Mouse (Mus musculus) E14TG2a.4 (cell line): ENCODE results near the gene Zswim5.
A peak's percentile ranks its signal among the peaks of the same experiment; 100 is the strongest.

Source experiments
- H3K27me3 ChIP-seq: 2 replicates; pipeline ENCODE4 v1.6.1; 2014; ENCODE audit warnings: low read length, control low read depth; ENCODE audit not compliant: insufficient read depth
- H3K36me3 ChIP-seq: 2 replicates; pipeline ENCODE4 v1.6.1; 2014; ENCODE audit warnings: low read length, control low read depth; ENCODE audit not compliant: insufficient read depth
- H3K4me1 ChIP-seq: replicated peaks from 2 replicates; pipeline ENCODE4 v1.6.1; 2014; ENCODE audit warnings: low read depth, low read length, control low read depth
- H3K4me3 ChIP-seq: replicated peaks from 2 replicates; pipeline ENCODE4 v1.5.1; 2014; ENCODE audit warnings: mild to moderate bottlenecking, low read length
- H3K9me3 ChIP-seq: 2 replicates; pipeline ENCODE4 v1.6.1; 2014; ENCODE audit warnings: low read length, control low read depth
- CTCF ChIP-seq: conservative IDR thresholded peaks from 2 replicates; pipeline ENCODE4 v1.5.1; 2014; ENCODE audit warnings: low read length
- NANOG ChIP-seq: IDR thresholded peaks from 2 replicates; pipeline ENCODE4 v1.6.1; 2014; ENCODE audit warnings: borderline replicate concordance, low read length, mixed read lengths
- POU5F1 ChIP-seq: IDR thresholded peaks from 2 replicates; pipeline ENCODE4 v1.6.1; 2014; ENCODE audit warnings: low read length, borderline replicate concordance

The Zswim5 gene

DNA sequence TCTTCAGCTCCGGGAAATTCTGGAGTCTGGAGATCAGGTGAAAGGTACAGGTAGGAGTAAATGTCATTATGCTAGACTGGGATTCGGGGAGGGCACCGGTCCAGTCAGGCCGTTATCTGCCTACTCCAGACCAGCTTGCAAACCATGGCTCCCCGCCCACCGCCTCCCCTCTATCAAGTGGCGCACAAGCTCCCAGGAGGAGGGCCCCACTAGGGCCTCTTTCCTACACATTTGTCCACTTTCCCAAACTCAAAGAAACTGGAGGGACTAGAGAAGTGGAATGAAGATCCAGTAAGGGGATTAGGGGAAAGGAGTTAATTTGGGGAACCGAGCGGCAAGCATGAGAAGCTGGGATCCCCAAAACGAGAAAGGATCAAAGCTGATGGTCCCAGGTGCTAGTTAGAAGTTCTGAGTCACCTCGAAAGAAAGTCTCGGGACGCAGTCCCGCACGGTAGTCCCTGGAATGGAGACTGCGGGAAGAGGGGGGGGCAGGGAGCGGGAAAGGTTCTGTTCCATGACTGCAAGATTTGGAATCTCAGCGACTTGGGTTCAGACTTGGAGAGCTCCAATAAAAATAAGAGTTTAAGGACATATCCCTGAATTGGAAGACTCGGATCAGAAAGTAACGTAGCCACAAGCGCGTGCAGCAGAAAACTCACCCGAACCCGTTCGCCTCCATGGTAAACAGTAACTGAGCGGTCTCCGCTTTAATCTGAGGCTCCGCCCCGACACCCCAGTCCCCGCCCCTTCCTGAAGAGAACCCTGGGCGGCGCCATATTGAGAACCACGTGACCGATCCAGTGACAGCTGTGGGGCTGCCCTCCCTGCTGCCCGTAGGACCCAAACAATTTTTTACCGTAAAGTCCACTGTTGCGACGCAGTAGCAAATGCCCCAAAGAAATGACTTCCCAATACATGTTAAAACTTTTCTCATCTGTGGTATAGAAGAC lies 116.8 kb downstream of the Zswim5 start, which contains the start of gene Urod:
TSS of gene Urod (minus strand) at position 742 of the 950 bp plus-strand sequence.
- TF ChIP-seq NANOG, result no peak
- no peak for TF ChIP-seq CTCF
- no peak for TF ChIP-seq POU5F1
- peaks cover 62% of the 10 kb centered on the region for H3K4me1 ChIP-seq
- peak within 1 kb of the TSS; percentile 100 for H3K4me3 ChIP-seq
- H3K9me3 ChIP-seq, result no peaks in the 10 kb centered on the region
- no peaks in the 10 kb centered on the region for H3K27me3 ChIP-seq
- peaks cover 51% of the 10 kb centered on the region for H3K36me3 ChIP-seq

DNA sequence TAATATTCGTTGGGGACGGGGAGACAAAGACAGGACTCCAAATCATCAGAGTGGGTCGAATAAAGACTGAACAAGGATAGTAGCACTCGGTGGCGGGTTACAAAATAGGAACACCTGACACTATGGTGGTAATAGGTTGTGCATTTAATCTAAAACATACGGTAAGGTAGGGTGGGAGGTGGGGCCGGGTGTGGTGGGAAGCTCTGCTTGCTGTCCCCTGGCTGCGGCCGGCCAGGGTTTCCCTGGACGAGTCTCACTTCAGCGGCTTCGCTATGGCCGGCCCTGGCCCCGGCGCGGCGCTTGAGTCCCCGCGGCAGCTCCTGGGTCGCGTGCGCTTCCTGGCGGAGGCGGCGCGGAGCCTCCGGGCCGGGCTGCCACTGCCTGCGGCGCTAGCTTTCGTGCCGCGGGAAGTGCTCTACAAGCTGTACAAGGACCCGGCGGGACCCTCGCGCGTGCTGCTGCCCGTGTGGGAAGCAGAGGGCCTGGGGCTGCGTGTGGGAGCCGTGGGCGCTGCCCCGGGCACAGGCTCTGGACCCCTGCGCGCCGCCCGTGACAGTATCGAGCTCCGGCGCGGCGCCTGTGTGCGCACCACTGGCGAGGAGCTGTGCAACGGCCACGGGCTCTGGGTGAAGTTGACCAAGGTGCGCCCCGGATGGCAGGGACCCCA lies 118.1 kb downstream of the Zswim5 start, which contains the start of gene Hectd3:
TSS of gene Hectd3 (plus strand) at position 187 of the 667 bp plus-strand sequence.
- TF ChIP-seq CTCF, result no peak
- TF ChIP-seq NANOG, result no peak
- no peak for TF ChIP-seq POU5F1
- H3K36me3 ChIP-seq, result peaks cover 55% of the 10 kb centered on the region
- H3K4me1 ChIP-seq, result peaks cover 58% of the 10 kb centered on the region
- no peaks in the 10 kb centered on the region for H3K9me3 ChIP-seq
- no peaks in the 10 kb centered on the region for H3K27me3 ChIP-seq
- peak within 1 kb of the TSS; percentile 100 for H3K4me3 ChIP-seq

GRCm38 (mm10) chr4:116995798-116996135 lies 118.6 kb downstream of the Zswim5 start:
- TF ChIP-seq NANOG, result no peak
- TF ChIP-seq POU5F1, result no peak
- peak; percentile 24; the same call in 1 of the 2 replicates for TF ChIP-seq CTCF
- peaks cover 55% of the 10 kb centered on the region for H3K36me3 ChIP-seq
- H3K27me3 ChIP-seq, result no peaks in the 10 kb centered on the region
- no peaks in the 10 kb centered on the region for H3K9me3 ChIP-seq
- peak overlapping the region; percentile 100 for H3K4me3 ChIP-seq
- H3K4me1 ChIP-seq, result peaks cover 53% of the 10 kb centered on the region

DNA sequence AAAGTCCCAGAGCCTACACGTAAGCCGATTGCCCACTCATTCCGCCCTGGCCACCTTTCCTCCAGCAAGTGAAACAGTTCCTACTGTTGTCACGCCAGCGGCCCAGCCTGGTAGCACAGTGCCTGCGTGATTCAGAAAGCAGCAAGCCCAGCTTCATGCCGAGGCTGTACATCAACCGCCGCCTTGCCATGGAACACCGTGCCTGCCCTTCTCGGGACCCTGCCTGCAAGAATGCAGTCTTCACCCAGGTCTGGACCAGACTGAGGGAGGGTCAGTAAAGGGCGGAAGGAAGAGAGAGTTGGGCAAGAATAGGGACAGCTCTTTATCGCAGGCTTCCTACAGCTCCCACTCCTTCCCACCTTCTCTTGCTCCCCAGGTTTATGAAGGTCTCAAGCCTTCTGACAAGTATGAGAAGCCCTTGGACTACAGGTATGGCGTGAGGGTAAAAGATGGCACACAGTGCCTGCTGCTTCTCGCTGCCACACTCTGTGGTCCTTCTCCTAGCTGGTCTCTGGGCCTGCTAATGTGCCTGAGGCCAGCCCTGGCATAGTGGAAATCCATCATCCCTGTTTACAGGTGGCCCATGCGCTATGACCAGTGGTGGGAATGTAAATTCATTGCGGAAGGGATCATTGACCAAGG lies 122.5 kb downstream of the Zswim5 start:
- no peak for TF ChIP-seq CTCF
- no peak for TF ChIP-seq NANOG
- no peak for TF ChIP-seq POU5F1
- Histone ChIP-seq H3K4me1 (peaks cover 45% of the 10 kb centered on the region), H3K9me3 (no peaks in the 10 kb centered on the region), H3K4me3 (0 out of 2 replicates have a peak overlapping the region, but pooled peaks have one; percentile 10), H3K36me3 (peaks cover 71% of the 10 kb centered on the region), H3K27me3 (0 out of 2 replicates have a peak, but pooled peaks cover 2% of the 10 kb centered on the region)

DNA sequence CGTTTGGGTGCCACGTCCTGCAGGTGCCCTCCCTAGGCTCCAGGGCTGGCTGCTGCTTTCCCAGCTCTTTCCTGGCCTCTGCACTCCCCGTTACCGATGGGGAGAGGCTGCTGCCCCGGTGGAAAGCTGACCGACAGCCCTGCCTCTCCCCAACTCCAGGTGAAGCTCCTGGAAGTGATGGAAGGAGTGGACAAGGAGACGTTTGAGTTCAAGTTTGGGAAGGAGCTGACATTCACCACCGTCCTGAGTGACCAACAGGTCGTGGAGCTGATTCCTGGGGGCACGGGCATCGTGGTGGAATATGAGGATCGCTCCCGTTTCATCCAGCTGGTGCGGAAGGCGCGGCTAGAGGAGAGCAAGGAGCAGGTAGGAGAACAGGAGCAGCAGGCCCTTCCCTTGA lies 124.8 kb downstream of the Zswim5 start:
- H3K36me3 ChIP-seq, result peaks cover 69% of the 10 kb centered on the region
- 0 out of 2 replicates have a peak, but pooled peaks cover 2% of the 10 kb centered on the region for H3K27me3 ChIP-seq
- TF ChIP-seq POU5F1 (no peak), CTCF (no peak)
- peaks cover 45% of the 10 kb centered on the region for H3K4me1 ChIP-seq
- H3K9me3 ChIP-seq, result no peaks in the 10 kb centered on the region
- H3K4me3 ChIP-seq, result peak overlapping the region; percentile 70

DNA sequence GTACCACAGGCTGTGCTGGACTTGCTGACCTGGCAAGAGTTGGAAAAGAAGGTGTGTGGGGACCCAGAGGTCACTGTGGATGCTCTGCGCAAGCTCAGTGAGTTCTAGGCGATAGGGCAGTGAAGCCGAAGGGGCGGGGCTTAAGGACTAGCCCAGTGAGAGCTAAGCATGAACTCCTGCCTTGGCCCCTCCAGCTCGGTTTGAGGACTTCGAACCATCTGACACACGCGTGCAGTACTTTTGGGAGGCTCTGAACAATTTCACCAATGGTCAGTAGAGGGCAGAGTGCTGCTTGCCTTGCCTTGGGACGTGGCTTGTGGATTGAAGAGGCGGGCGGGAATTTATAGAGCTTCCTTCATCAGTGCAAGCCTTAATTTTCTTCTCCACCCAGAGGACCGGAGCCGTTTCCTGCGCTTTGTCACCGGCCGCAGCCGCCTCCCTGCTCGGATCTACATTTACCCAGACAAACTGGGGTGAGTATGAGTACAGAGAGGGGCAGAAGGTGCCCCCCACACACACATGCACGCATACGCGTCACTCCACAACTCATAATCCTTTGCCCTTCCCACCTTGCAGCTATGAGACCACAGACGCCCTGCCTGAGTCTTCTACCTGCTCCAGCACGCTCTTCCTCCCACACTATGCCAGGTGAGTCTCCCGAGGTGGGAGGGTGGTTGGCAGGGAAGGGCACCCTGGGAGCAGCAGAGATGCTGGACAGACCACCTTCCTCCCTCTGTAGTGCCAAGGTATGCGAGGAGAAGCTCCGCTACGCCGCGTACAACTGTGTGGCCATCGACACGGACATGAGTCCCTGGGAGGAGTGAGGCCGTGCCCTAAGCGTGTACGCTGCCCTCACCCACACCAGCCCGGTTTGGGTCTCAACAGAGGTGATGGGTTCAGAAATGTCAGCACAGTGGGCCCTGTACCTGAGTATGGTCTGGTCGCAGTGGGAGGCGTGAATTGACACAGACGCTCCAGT lies 125.7 kb downstream of the Zswim5 start:
- H3K27me3 ChIP-seq, result 0 out of 2 replicates have a peak, but pooled peaks cover 2% of the 10 kb centered on the region
- peak overlapping the region; percentile 70 for H3K4me3 ChIP-seq
- TF ChIP-seq NANOG (no peak), CTCF (peak; percentile 78)
- H3K36me3 ChIP-seq, result peaks cover 63% of the 10 kb centered on the region
- peaks cover 50% of the 10 kb centered on the region for H3K4me1 ChIP-seq
- no peaks in the 10 kb centered on the region for H3K9me3 ChIP-seq

- no peaks in the 10 kb centered on the region for H3K9me3 ChIP-seq
- peaks cover 53% of the 10 kb centered on the region for H3K4me1 ChIP-seq
- TF ChIP-seq NANOG (no peak), POU5F1 (no peak), CTCF (no peak)
- H3K4me3 ChIP-seq, result no peak overlapping the region
- peaks cover 48% of the 10 kb centered on the region for H3K36me3 ChIP-seq
- H3K27me3 ChIP-seq, result 0 out of 2 replicates have a peak, but pooled peaks cover 2% of the 10 kb centered on the region
Observed at GRCm38 (mm10) chr4:117004649-117005048, 127.5 kb downstream of the Zswim5 start.
